Mouse (Mus musculus) embryonic facial prominence, embryonic 12.5 days (tissue): ENCODE measurements around the gene Abcb10. TPM values are rescaled to one million over a fixed set of nuclear protein-coding genes. Genes with fewer than 3 reads are reported as not detected.

ENCODE experiments used
- microRNA counts: library from miRNA; unstranded; fragments of <30 nt; microRNA quantifications from one replicate; lab custom pipeline; 2017
- microRNA-seq: library from miRNA; unstranded; fragments of <30 nt; microRNA quantifications from one replicate; pipeline ENCODE4, GENCODE M21; 2017
- polyA plus RNA-seq: library from polyadenylated mRNA; unstranded; fragments of >200 nt; fragmentation: Nextera tagmentation; extraction: Ambion mirVana; gene quantifications from 2 replicates; pipeline ENCODE4 v1.2.1, GENCODE M21; 2016

Abcb10 gene
- polyA plus RNA-seq, 1 experiment from 2014 or later = 21.7 TPM

MicroRNA genes within 50 kb of the gene (microRNA counts, 519-probe panel; counts per million panel counts)
- 460 counts per million, percentile 65 among the panel's probes with 10 or more counts for microRNA mmu-miR-1967 (lab: Ali Mortazavi, UCI)

Small RNAs within 50 kb of the gene (microRNA-seq; reads per million reads assigned to microRNA genes)
- gene Mir1967 = not detected

Other genes starting within 250 kb of the Abcb10 start
- 50.3 and 55.9 TPM in 2 replicates for gene Rab4a, start 177.1 kb downstream of the Abcb10 start, polyA plus RNA-seq
- 7.1 and 7.4 TPM in 2 replicates for gene Ccsap, start 122.9 kb downstream of the Abcb10 start, polyA plus RNA-seq
- gene Acta1, start 88.4 kb downstream of the Abcb10 start, polyA plus RNA-seq = 53.1 and 82.4 TPM in 2 replicates
- gene Nup133, start 33.9 kb downstream of the Abcb10 start, polyA plus RNA-seq = 45.3 and 52.0 TPM in 2 replicates
- gene Taf5l, start 38.3 kb upstream of the Abcb10 start, polyA plus RNA-seq = 46.3 and 47.5 TPM in 2 replicates
- 5.2 and 6.1 TPM in 2 replicates for gene Urb2, start 38.4 kb upstream of the Abcb10 start, polyA plus RNA-seq
- 66.2 and 66.8 TPM in 2 replicates for gene Galnt2, start 248.3 kb upstream of the Abcb10 start, polyA plus RNA-seq